Mouse (Mus musculus) heart, postnatal 0 days (tissue): ENCODE data around the gene Cabp2.

Experiments
- CTCF ChIP-seq: IDR thresholded peaks from 2 replicates; pipeline ENCODE4 v1.5.1; 2016; ENCODE audit warnings: antibody characterized with exemption, control low read depth, low read depth
- EP300 ChIP-seq: IDR thresholded peaks from 2 replicates; pipeline ENCODE4 v1.6.1; 2016; ENCODE audit warnings: antibody characterized with exemption, low read depth

- no peak for TF ChIP-seq CTCF
- TF ChIP-seq EP300: no peak
Observed at GRCm38 (mm10) chr19:4113806-4114230, 32.4 kb downstream of the Cabp2 start.
